Mouse (Mus musculus): ENCODE data around the gene Cab39. TPM values are rescaled to one million over a fixed set of nuclear protein-coding genes. Genes with fewer than 3 reads are reported as not detected.

Gene Cab39
- total RNA-seq (2014; fragmentation: Nextera tagmentation): 147 and 159 TPM in 2 replicates
- total RNA-seq (2017): 208 and 231 TPM in 2 replicates
- 41.8 and 51.3 TPM in 2 replicates for polyA plus RNA-seq (2012)

DNA sequence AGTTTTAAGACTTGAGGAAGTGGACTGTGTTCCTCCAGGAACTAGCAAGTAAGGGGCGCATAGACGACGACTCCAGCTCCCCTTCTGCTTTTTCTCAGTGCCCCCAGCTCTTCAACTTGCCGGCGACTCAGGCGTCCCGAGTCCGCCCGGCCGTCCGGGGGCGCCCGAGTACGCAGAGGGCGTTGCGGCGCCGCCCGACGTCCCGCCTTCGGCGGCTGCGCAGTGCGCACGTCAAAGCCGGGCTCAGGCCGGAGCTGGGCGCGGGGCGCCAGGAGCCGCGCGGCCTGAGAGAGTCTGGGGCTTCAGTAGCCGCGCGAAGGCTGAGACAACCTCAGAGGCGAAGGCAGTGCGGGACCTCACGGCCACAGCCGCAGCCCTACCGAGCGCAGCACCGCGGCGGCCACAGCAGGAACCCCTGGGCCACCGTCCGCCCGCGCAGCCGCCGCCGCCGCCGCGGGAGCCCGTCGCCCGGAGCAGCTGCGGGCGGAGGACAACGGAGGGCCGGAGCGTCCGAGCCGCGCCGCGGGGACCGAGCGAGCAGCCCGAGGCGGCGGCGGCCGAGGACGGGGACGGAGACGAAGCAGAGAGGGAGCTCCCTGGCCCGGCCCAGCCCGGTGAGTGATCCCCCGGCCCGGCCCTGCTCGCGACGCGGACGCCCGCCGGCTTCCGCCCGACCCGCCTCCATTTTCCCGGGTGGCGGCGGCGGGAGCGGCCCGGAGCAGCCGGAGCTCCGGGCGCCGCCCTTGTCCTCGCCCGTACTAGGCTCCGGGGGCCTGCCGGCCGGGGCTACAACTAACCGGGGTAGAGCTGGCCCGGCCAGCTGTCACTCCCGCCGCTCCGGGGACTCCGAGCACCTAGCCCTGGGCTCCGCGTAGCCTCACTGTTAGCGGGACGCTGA is at the start of gene Cab39:
Gene Cab39 (plus strand): TSS at position 234 of the 898 bp plus-strand sequence.
- peak within 1 kb of the TSS; percentile 87 for H3K4me3 ChIP-seq (ENCODE audit: low read depth, low read length)
- H3K36me3 ChIP-seq (replicated peaks): peaks cover 23% of the 10 kb centered on the region
- H3K9me3 ChIP-seq (replicated peaks): no peaks in the 10 kb centered on the region
- peaks cover 16% of the 10 kb centered on the region for H3K27me3 ChIP-seq (ENCODE audit: insufficient read depth, low read length)
- 0 out of 2 replicates have a peak, but pooled peaks have one; percentile 7 for TF ChIP-seq CTCF (IDR thresholded peaks at IDR 0.05; ENCODE audit: low read depth, low read length)
- no peak for TF ChIP-seq GATA1 (IDR thresholded peaks at IDR 0.05; ENCODE audit: borderline replicate concordance, low read length)
- peaks cover 35% of the 10 kb centered on the region for H3K4me1 ChIP-seq (ENCODE audit: insufficient read depth, low read depth, low read length)
- peak; percentile 56 for ATAC-seq (ENCODE audit: extremely low read depth, insufficient number of reproducible peaks, low FRiP score, poor library complexity, severe bottlenecking)
- peak; percentile 97 for DNase-seq (ENCODE audit: low spot score)

DNA sequence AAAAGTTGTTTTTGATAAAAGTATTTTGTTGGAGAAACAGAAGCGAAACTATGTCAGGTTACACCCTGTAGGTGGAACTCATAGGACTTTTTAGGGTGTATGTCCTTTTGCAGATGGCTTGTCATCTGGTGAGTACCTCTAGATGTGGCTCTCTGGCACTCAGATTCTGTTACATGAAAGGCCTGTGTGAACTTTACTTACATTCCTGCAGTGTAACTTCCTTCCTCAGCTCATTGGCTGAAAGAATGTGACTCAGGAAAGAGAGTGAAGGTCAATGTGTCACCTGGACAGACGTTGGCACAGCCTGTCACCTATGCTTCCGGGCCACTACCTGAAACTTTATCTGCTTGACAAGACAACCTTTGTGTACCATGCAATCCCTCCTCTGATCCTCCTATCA is 48.7 kb upstream of the Cab39 start:
- Histone ChIP-seq H3K27me3 (ENCODE audit: insufficient read depth, low read length) (no peaks in the 10 kb centered on the region), H3K4me1 (ENCODE audit: insufficient read depth, low read depth, low read length) (no peaks in the 10 kb centered on the region), H3K9me3 (replicated peaks) (peaks cover 8% of the 10 kb centered on the region; the same call in 1 of the 2 replicates), H3K4me3 (ENCODE audit: low read depth, low read length) (no peak overlapping the region), H3K36me3 (replicated peaks) (no peaks in the 10 kb centered on the region)
- no peak for ATAC-seq (ENCODE audit: extremely low read depth, insufficient number of reproducible peaks, low FRiP score, poor library complexity, severe bottlenecking)
- no peak for DNase-seq (ENCODE audit: low spot score)
- TF ChIP-seq CTCF (IDR thresholded peaks at IDR 0.05; ENCODE audit: low read depth, low read length): no peak
- no peak for TF ChIP-seq TAL1 (conservative IDR thresholded peaks at IDR 0.05; ENCODE audit: low read depth, low read length)
- TF ChIP-seq POLR2AphosphoS5 (IDR thresholded peaks at IDR 0.05; ENCODE audit: insufficient replicate concordance, low read depth, low read length): no peak
- TF ChIP-seq GATA1 (IDR thresholded peaks at IDR 0.05; ENCODE audit: borderline replicate concordance, low read length): no peak
- TF ChIP-seq GATA2 (IDR thresholded peaks at IDR 0.05; ENCODE audit: borderline replicate concordance, low read depth, low read length): no peak

DNA sequence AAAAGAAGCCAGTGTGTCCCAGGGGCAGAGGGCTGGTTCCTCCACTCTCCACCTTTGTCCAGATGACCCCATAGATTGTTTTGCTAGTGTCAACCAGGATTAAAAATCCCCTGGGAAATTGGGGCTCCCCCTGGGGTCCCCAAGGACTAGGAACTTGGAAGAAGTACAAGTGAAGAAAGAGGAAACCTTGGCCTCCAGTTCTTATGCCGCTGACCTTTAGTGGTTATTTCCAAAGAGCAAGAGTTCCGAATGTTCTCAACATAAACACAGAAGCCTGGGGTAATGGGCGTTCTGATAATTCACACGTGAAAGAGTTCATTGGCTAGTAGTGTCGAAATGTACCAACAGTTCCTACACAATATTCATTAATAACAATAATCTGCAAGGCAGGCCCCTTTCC is 46.7 kb upstream of the Cab39 start:
- H3K9me3 ChIP-seq (replicated peaks): peaks cover 22% of the 10 kb centered on the region
- H3K27me3 ChIP-seq (ENCODE audit: insufficient read depth, low read length): no peaks in the 10 kb centered on the region
- H3K4me1 ChIP-seq (ENCODE audit: insufficient read depth, low read depth, low read length): no peaks in the 10 kb centered on the region
- H3K36me3 ChIP-seq (replicated peaks): no peaks in the 10 kb centered on the region
- ATAC-seq (ENCODE audit: extremely low read depth, insufficient number of reproducible peaks, low FRiP score, poor library complexity, severe bottlenecking) (no peak), DNase-seq (ENCODE audit: low spot score) (no peak)
- TF ChIP-seq GATA1 (IDR thresholded peaks at IDR 0.05; ENCODE audit: borderline replicate concordance, low read length) (no peak), POLR2AphosphoS5 (IDR thresholded peaks at IDR 0.05; ENCODE audit: insufficient replicate concordance, low read depth, low read length) (no peak), GATA2 (IDR thresholded peaks at IDR 0.05; ENCODE audit: borderline replicate concordance, low read depth, low read length) (no peak), CTCF (IDR thresholded peaks at IDR 0.05; ENCODE audit: low read depth, low read length) (no peak), TAL1 (conservative IDR thresholded peaks at IDR 0.05; ENCODE audit: low read depth, low read length) (no peak)
- no peak overlapping the region for H3K4me3 ChIP-seq (ENCODE audit: low read depth, low read length)

DNA sequence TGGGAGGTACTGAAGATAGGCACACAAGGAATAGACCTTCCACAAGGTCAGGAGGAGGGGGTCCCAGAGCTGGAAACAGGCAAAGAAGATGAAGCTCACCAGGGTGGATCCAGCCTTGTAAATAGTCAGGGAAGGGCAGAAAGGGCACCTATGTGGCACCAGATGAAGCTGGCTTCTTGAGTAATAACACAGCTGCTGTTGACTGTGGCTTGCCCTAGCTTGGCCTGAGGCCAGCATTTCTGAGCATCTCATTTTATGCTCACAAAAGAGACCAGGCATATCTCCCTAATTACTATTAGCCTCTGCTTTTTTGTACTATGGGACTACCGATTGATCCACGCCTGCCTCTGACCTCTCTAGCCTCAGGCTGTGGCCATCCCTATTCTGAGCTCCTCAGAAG is 43.4 kb upstream of the Cab39 start:
- ATAC-seq (ENCODE audit: extremely low read depth, insufficient number of reproducible peaks, low FRiP score, poor library complexity, severe bottlenecking) (no peak), DNase-seq (ENCODE audit: low spot score) (no peak)
- TF ChIP-seq TAL1 (conservative IDR thresholded peaks at IDR 0.05; ENCODE audit: low read depth, low read length) (no peak), POLR2AphosphoS5 (IDR thresholded peaks at IDR 0.05; ENCODE audit: insufficient replicate concordance, low read depth, low read length) (no peak), CTCF (IDR thresholded peaks at IDR 0.05; ENCODE audit: low read depth, low read length) (no peak), GATA2 (IDR thresholded peaks at IDR 0.05; ENCODE audit: borderline replicate concordance, low read depth, low read length) (no peak), GATA1 (IDR thresholded peaks at IDR 0.05; ENCODE audit: borderline replicate concordance, low read length) (no peak)
- H3K27me3 ChIP-seq (ENCODE audit: insufficient read depth, low read length): no peaks in the 10 kb centered on the region
- H3K4me1 ChIP-seq (ENCODE audit: insufficient read depth, low read depth, low read length): no peaks in the 10 kb centered on the region
- H3K36me3 ChIP-seq (replicated peaks): no peaks in the 10 kb centered on the region
- no peak overlapping the region for H3K4me3 ChIP-seq (ENCODE audit: low read depth, low read length)
- H3K9me3 ChIP-seq (replicated peaks): peaks cover 29% of the 10 kb centered on the region

DNA sequence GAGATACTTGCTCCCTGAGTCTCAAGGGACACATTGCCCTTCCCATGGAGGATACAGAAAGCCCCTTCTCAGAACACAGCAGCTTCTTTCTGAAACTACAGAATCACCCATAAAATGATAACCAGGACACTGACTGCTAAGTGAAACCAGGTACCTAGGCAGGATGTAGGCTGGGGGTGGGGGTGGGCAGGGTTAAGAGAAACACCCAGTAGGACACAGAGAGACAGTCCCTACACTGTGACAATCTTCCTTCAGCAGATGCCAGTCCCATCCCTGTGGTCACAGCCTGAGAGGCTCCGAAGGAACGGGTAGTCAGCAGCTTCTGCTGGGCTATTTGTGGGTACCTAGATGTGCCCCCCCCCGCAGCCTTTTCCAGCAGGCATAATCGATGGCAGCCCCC is 42.6 kb upstream of the Cab39 start:
- DNase-seq (ENCODE audit: low spot score) (no peak), ATAC-seq (ENCODE audit: extremely low read depth, insufficient number of reproducible peaks, low FRiP score, poor library complexity, severe bottlenecking) (no peak)
- TF ChIP-seq CTCF (IDR thresholded peaks at IDR 0.05; ENCODE audit: low read depth, low read length) (no peak), GATA2 (IDR thresholded peaks at IDR 0.05; ENCODE audit: borderline replicate concordance, low read depth, low read length) (no peak), GATA1 (IDR thresholded peaks at IDR 0.05; ENCODE audit: borderline replicate concordance, low read length) (no peak), TAL1 (conservative IDR thresholded peaks at IDR 0.05; ENCODE audit: low read depth, low read length) (no peak)
- Histone ChIP-seq H3K9me3 (replicated peaks) (peaks cover 29% of the 10 kb centered on the region), H3K4me3 (ENCODE audit: low read depth, low read length) (no peak overlapping the region), H3K36me3 (replicated peaks) (no peaks in the 10 kb centered on the region), H3K4me1 (ENCODE audit: insufficient read depth, low read depth, low read length) (no peaks in the 10 kb centered on the region), H3K27me3 (ENCODE audit: insufficient read depth, low read length) (no peaks in the 10 kb centered on the region)

DNA sequence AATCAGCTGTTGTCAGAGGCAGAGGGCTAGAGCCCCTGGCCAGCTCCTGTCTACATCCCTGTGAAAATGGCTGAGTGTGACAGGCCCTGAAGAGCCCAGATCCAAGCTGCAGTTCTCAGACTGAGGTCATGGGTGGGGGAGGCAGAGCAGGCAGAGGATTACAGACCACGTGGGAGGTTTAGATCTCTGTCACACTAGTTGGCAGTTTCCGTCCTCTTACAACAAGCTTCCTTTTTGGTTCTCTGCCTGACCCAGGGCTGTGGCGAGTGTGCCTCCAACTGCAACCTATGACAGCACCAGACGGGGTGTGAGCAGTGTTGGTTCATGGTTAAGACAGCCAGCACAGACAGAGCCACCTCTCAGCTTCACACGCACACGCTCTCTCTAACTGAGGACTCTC is 41.7 kb upstream of the Cab39 start:
- Histone ChIP-seq H3K27me3 (ENCODE audit: insufficient read depth, low read length) (no peaks in the 10 kb centered on the region), H3K36me3 (replicated peaks) (no peaks in the 10 kb centered on the region), H3K4me1 (ENCODE audit: insufficient read depth, low read depth, low read length) (no peaks in the 10 kb centered on the region), H3K4me3 (ENCODE audit: low read depth, low read length) (no peak overlapping the region), H3K9me3 (replicated peaks) (peaks cover 29% of the 10 kb centered on the region)
- DNase-seq (ENCODE audit: low spot score) (no peak), ATAC-seq (ENCODE audit: extremely low read depth, insufficient number of reproducible peaks, low FRiP score, poor library complexity, severe bottlenecking) (no peak)
- TF ChIP-seq TAL1 (conservative IDR thresholded peaks at IDR 0.05; ENCODE audit: low read depth, low read length) (no peak), POLR2AphosphoS5 (IDR thresholded peaks at IDR 0.05; ENCODE audit: insufficient replicate concordance, low read depth, low read length) (no peak), CTCF (IDR thresholded peaks at IDR 0.05; ENCODE audit: low read depth, low read length) (no peak), GATA2 (IDR thresholded peaks at IDR 0.05; ENCODE audit: borderline replicate concordance, low read depth, low read length) (no peak), GATA1 (IDR thresholded peaks at IDR 0.05; ENCODE audit: borderline replicate concordance, low read length) (no peak)

Measured in G1E (cell line).